Mouse (Mus musculus) urinary bladder, postnatal 10 days (tissue): ENCODE measurements around the gene Apol9b.
"Not testable (repeated sequence)": the region's sequence is repeated elsewhere in the genome, so short reads cannot be mapped to it uniquely, and the experiment has no call there.

Experiments used
- DNase-seq: peaks from one replicate; pipeline ENCODE4 v3.0.0; 2022; ENCODE audit warnings: low spot score

Apol9b gene

GRCm38 (mm10) chr15:77728739-77729138 is at the start of gene Apol9b:
Gene Apol9b, plus strand, starts transcription at chr15:77729039.
- not testable (repeated sequence) for DNase-seq

- not testable (repeated sequence) for DNase-seq
These were observed 44.9 kb upstream of the Apol9b start for GRCm38 (mm10) chr15:77683944-77684343.

- DNase-seq = not testable (repeated sequence)
These were observed 37.1 kb upstream of the Apol9b start for GRCm38 (mm10) chr15:77691532-77692311.

GRCm38 (mm10) chr15:77694687-77695295 is 34.0 kb upstream of the Apol9b start:
- DNase-seq = not testable (repeated sequence)

GRCm38 (mm10) chr15:77698656-77699055 is 30.2 kb upstream of the Apol9b start, which contains the start of gene Apol7e:
Gene Apol7e, plus strand, starts transcription at chr15:77698857.
- not testable (repeated sequence) for DNase-seq

- not testable (repeated sequence) for DNase-seq
These were observed 23.5 kb upstream of the Apol9b start for GRCm38 (mm10) chr15:77705306-77705705.

- DNase-seq = not testable (repeated sequence)
These were observed 19.9 kb upstream of the Apol9b start for GRCm38 (mm10) chr15:77708936-77709335.

- DNase-seq = not testable (repeated sequence)
These were observed 10.6 kb upstream of the Apol9b start for GRCm38 (mm10) chr15:77718240-77718639.

- not testable (repeated sequence) for DNase-seq
These were observed 7.3 kb upstream of the Apol9b start for GRCm38 (mm10) chr15:77721509-77721908.

- not testable (repeated sequence) for DNase-seq
These were observed 4.5 kb upstream of the Apol9b start for GRCm38 (mm10) chr15:77724208-77724911.

GRCm38 (mm10) chr15:77725393-77726020 is 3.3 kb upstream of the Apol9b start:
- not testable (repeated sequence) for DNase-seq

- not testable (repeated sequence) for DNase-seq
These were observed 1.7 kb upstream of the Apol9b start for GRCm38 (mm10) chr15:77727139-77727538.

GRCm38 (mm10) chr15:77727745-77728144 is 1.1 kb upstream of the Apol9b start:
- DNase-seq = not testable (repeated sequence)

GRCm38 (mm10) chr15:77731605-77732004 is 2.8 kb downstream of the Apol9b start:
- DNase-seq = no peak

- not testable (repeated sequence) for DNase-seq
These were observed 4.0 kb downstream of the Apol9b start for GRCm38 (mm10) chr15:77732851-77733250.

- not testable (repeated sequence) for DNase-seq
These were observed 4.5 kb downstream of the Apol9b start for GRCm38 (mm10) chr15:77733380-77733779.

GRCm38 (mm10) chr15:77733903-77734302 is 5.1 kb downstream of the Apol9b start:
- DNase-seq = not testable (repeated sequence)

- DNase-seq = no peak
These were observed 11.9 kb downstream of the Apol9b start for GRCm38 (mm10) chr15:77740511-77741297.

GRCm38 (mm10) chr15:77741556-77741955 is 12.7 kb downstream of the Apol9b start:
- not testable (repeated sequence) for DNase-seq

- no peak for DNase-seq
These were observed 15.8 kb downstream of the Apol9b start for GRCm38 (mm10) chr15:77744632-77745031.

- no peak for DNase-seq
These were observed 16.2 kb downstream of the Apol9b start for GRCm38 (mm10) chr15:77745081-77745480.
